Mouse (Mus musculus) myocyte (in vitro differentiated cells): ENCODE results near the gene Kctd18. TPM values are rescaled to one million over a fixed set of nuclear protein-coding genes. Genes with fewer than 3 reads are reported as not detected.

Experiments used
- H3K27me3 ChIP-seq: one replicate; pipeline ENCODE4 v1.6.1; 2011; ENCODE audit not compliant: control insufficient read depth, insufficient read depth, insufficient read length
- H3K36me3 ChIP-seq: one replicate; pipeline ENCODE4 v1.6.1; 2011; ENCODE audit not compliant: control insufficient read depth, insufficient read depth
- H3K4me2 ChIP-seq: one replicate; pipeline ENCODE4 v1.6.1; 2011; ENCODE audit warnings: low read depth, control low read depth
- H3K4me3 ChIP-seq: one replicate; pipeline ENCODE4 v1.5.1; 2011; ENCODE audit warnings: mild to moderate bottlenecking, control low read depth, moderate library complexity
- H3K79me2 ChIP-seq: one replicate; pipeline ENCODE4 v1.6.1; 2011; ENCODE audit not compliant: control insufficient read depth, insufficient read depth
- H3ac ChIP-seq: one replicate; pipeline ENCODE4 v1.6.1; 2011; ENCODE audit not compliant: control insufficient read depth, insufficient read length
- CEBPB ChIP-seq: IDR thresholded peaks from 2 replicates; pipeline ENCODE4 v1.6.1; 2011; ENCODE audit warnings: mild to moderate bottlenecking, moderate library complexity; ENCODE audit not compliant: poor library complexity, insufficient read depth, severe bottlenecking
- E2F4 ChIP-seq: IDR thresholded peaks from one replicate; pipeline ENCODE4 v1.6.1; 2011; ENCODE audit warnings: mild to moderate bottlenecking, control low read depth, moderate library complexity; ENCODE audit not compliant: insufficient read depth
- MAX ChIP-seq: IDR thresholded peaks from one replicate; pipeline ENCODE4 v1.6.1; 2011; ENCODE audit warnings: low read depth, mild to moderate bottlenecking, control low read depth
- MYOD1 ChIP-seq, 3 experiments: IDR thresholded peaks; one replicate each; pipeline ENCODE4 v1.6.1; 2011; ENCODE audit warnings: control low read depth in 2 of 3, low read depth in 2 of 3, mild to moderate bottlenecking in 2 of 3, moderate library complexity in 1 of 3; ENCODE audit not compliant: insufficient read length in 2 of 3, control insufficient read depth in 1 of 3
- MYOG ChIP-seq, 3 experiments: IDR thresholded peaks; one replicate each; pipeline ENCODE4 v1.6.1; 2011; ENCODE audit warnings: control low read depth in 2 of 3, low read depth in 2 of 3, mild to moderate bottlenecking in 2 of 3; ENCODE audit not compliant: insufficient read length in 2 of 3, control insufficient read depth in 1 of 3, insufficient read depth in 1 of 3
- POLR2A ChIP-seq: IDR thresholded peaks from one replicate; pipeline ENCODE4 v1.6.1; 2011; ENCODE audit warnings: low read depth, mild to moderate bottlenecking, control low read depth, moderate library complexity; ENCODE audit not compliant: insufficient read length
- POLR2AphosphoS2 ChIP-seq: IDR thresholded peaks from one replicate; pipeline ENCODE4 v1.6.1; 2011; ENCODE audit warnings: low read depth, control low read depth; ENCODE audit not compliant: insufficient read length
- REST ChIP-seq: IDR thresholded peaks from one replicate; pipeline ENCODE4 v1.6.1; 2011; ENCODE audit warnings: mild to moderate bottlenecking, control low read depth, moderate library complexity; ENCODE audit not compliant: insufficient read depth, insufficient read length
- SRF ChIP-seq: IDR thresholded peaks from one replicate; pipeline ENCODE4 v1.6.1; 2011; ENCODE audit warnings: low read depth; ENCODE audit not compliant: control insufficient read depth, insufficient read length
- TCF12 ChIP-seq: IDR thresholded peaks from one replicate; pipeline ENCODE4 v1.6.1; 2011; ENCODE audit warnings: mild to moderate bottlenecking, control low read depth; ENCODE audit not compliant: poor library complexity, insufficient read depth, severe bottlenecking
- TCF3 ChIP-seq: IDR thresholded peaks from one replicate; pipeline ENCODE4 v1.6.1; 2011; ENCODE audit warnings: low read depth, control low read depth; ENCODE audit not compliant: insufficient read length
- USF1 ChIP-seq: IDR thresholded peaks from one replicate; pipeline ENCODE4 v1.6.1; 2011; ENCODE audit warnings: low read depth, mild to moderate bottlenecking, control low read depth, moderate library complexity
- polyA plus RNA-seq: library from polyadenylated mRNA; unstranded; fragments of >200 nt; fragmentation: generic; extraction: Trizol; gene quantifications from one replicate; pipeline ENCODE4 v1.2.1, GENCODE M21; 2012; ENCODE audit warnings: missing spikeins

The Kctd18 gene
- polyA plus RNA-seq, 1 experiment = 4.5 TPM

GRCm38 (mm10) chr1:57918567-57918966 is 100.2 kb downstream of the Kctd18 start:
- H3K79me2 ChIP-seq = no peaks in the 10 kb centered on the region
- H3K4me2 ChIP-seq = no peak overlapping the region
- no peak overlapping the region for H3ac ChIP-seq
- TF ChIP-seq MYOG (IDR thresholded peaks at IDR 0.05; ENCODE audit: control insufficient read depth in 1 of 3, insufficient read depth in 1 of 3, insufficient read length in 2 of 3, low read depth in 2 of 3) (no peak), SRF (no peak), USF1 (no peak), REST (no peak), TCF12 (no peak), POLR2A (no peak), MAX (no peak), TCF3 (no peak), CEBPB (no peak)
- H3K27me3 ChIP-seq = no peaks in the 10 kb centered on the region
- H3K36me3 ChIP-seq = no peaks in the 10 kb centered on the region
- no peak overlapping the region for H3K4me3 ChIP-seq

GRCm38 (mm10) chr1:57917342-57917741 is 101.4 kb downstream of the Kctd18 start:
- Histone ChIP-seq H3K4me2 (no peak overlapping the region), H3K36me3 (no peaks in the 10 kb centered on the region), H3K79me2 (no peaks in the 10 kb centered on the region), H3ac (no peak overlapping the region), H3K4me3 (no peak overlapping the region), H3K27me3 (no peaks in the 10 kb centered on the region)
- TF ChIP-seq REST (no peak), SRF (no peak), TCF3 (no peak), E2F4 (no peak), MAX (no peak), TCF12 (no peak), POLR2AphosphoS2 (no peak), POLR2A (no peak), USF1 (no peak), MYOD1 (IDR thresholded peaks at IDR 0.05; ENCODE audit: control insufficient read depth in 1 of 3, insufficient read length in 2 of 3, low read depth in 2 of 3) (no peak), CEBPB (no peak), MYOG (IDR thresholded peaks at IDR 0.05; ENCODE audit: control insufficient read depth in 1 of 3, insufficient read depth in 1 of 3, insufficient read length in 2 of 3, low read depth in 2 of 3) (no peak)

GRCm38 (mm10) chr1:57911561-57911960 is 107.2 kb downstream of the Kctd18 start:
- no peaks in the 10 kb centered on the region for H3K27me3 ChIP-seq
- no peak overlapping the region for H3K4me3 ChIP-seq
- no peaks in the 10 kb centered on the region for H3K36me3 ChIP-seq
- H3K79me2 ChIP-seq = no peaks in the 10 kb centered on the region
- no peak for TF ChIP-seq TCF12
- TF ChIP-seq CEBPB = no peak
- TF ChIP-seq MAX = no peak
- TF ChIP-seq E2F4 = no peak
- no peak for TF ChIP-seq POLR2AphosphoS2
- no peak for TF ChIP-seq MYOG (IDR thresholded peaks at IDR 0.05; ENCODE audit: control insufficient read depth in 1 of 3, insufficient read depth in 1 of 3, insufficient read length in 2 of 3, low read depth in 2 of 3)
- TF ChIP-seq SRF = no peak
- TF ChIP-seq USF1 = no peak
- TF ChIP-seq MYOD1 (IDR thresholded peaks at IDR 0.05; ENCODE audit: control insufficient read depth in 1 of 3, insufficient read length in 2 of 3, low read depth in 2 of 3) = no peak
- no peak for TF ChIP-seq REST
- TF ChIP-seq TCF3 = no peak
- TF ChIP-seq POLR2A = no peak
- no peak overlapping the region for H3K4me2 ChIP-seq
- H3ac ChIP-seq = no peak overlapping the region

- Histone ChIP-seq H3K36me3 (no peaks in the 10 kb centered on the region), H3K79me2 (no peaks in the 10 kb centered on the region), H3K4me3 (no peak overlapping the region), H3K4me2 (no peak overlapping the region), H3ac (no peak overlapping the region), H3K27me3 (no peaks in the 10 kb centered on the region)
- TF ChIP-seq E2F4 = no peak
- TF ChIP-seq MYOD1 (IDR thresholded peaks at IDR 0.05; ENCODE audit: control insufficient read depth in 1 of 3, insufficient read length in 2 of 3, low read depth in 2 of 3) = no peak
- no peak for TF ChIP-seq CEBPB
- TF ChIP-seq POLR2AphosphoS2 = no peak
- TF ChIP-seq REST = no peak
- no peak for TF ChIP-seq TCF3
- no peak for TF ChIP-seq POLR2A
- TF ChIP-seq SRF = no peak
- TF ChIP-seq TCF12 = no peak
- no peak for TF ChIP-seq MYOG (IDR thresholded peaks at IDR 0.05; ENCODE audit: control insufficient read depth in 1 of 3, insufficient read depth in 1 of 3, insufficient read length in 2 of 3, low read depth in 2 of 3)
Measured at GRCm38 (mm10) chr1:57906312-57906711, 112.4 kb downstream of the Kctd18 start.

GRCm38 (mm10) chr1:57905912-57906311 is 112.8 kb downstream of the Kctd18 start:
- TF ChIP-seq TCF3 = no peak
- TF ChIP-seq REST = no peak
- no peak for TF ChIP-seq MAX
- no peak for TF ChIP-seq E2F4
- TF ChIP-seq MYOD1 (IDR thresholded peaks at IDR 0.05; ENCODE audit: control insufficient read depth in 1 of 3, insufficient read length in 2 of 3, low read depth in 2 of 3) = no peak
- TF ChIP-seq POLR2A = no peak
- TF ChIP-seq TCF12 = no peak
- no peak for TF ChIP-seq SRF
- H3K79me2 ChIP-seq = no peaks in the 10 kb centered on the region
- no peak overlapping the region for H3K4me3 ChIP-seq
- H3K36me3 ChIP-seq = no peaks in the 10 kb centered on the region
- no peak overlapping the region for H3ac ChIP-seq
- H3K4me2 ChIP-seq = no peak overlapping the region
- no peaks in the 10 kb centered on the region for H3K27me3 ChIP-seq

Other genes starting within 250 kb of the Kctd18 start
- gene Spats2l, start 244.8 kb downstream of the Kctd18 start, polyA plus RNA-seq = 0.76 TPM
- gene Sgo2a, start 23.0 kb downstream of the Kctd18 start, polyA plus RNA-seq = 1.6 TPM
- gene Aox1, start 11.0 kb upstream of the Kctd18 start, polyA plus RNA-seq = 2.4 TPM
- not detected for gene Aox3, start 94.2 kb upstream of the Kctd18 start, polyA plus RNA-seq
- gene Aox4, start 191.4 kb upstream of the Kctd18 start, polyA plus RNA-seq = not detected